Mouse (Mus musculus) brown adipose tissue, adult 24 weeks (tissue): Measurements from ENCODE around the gene Lilr4b. TPM values are rescaled to one million over a fixed set of nuclear protein-coding genes. Genes with fewer than 3 reads are reported as not detected.

Source experiments
- H3K27ac ChIP-seq: fragments of 200-500 bp; replicated peaks from 2 replicates; pipeline ENCODE4 v1.5.1; 2012; ENCODE audit warnings: low read depth, mild to moderate bottlenecking, low read length
- H3K4me1 ChIP-seq: fragments of 200-500 bp; 2 replicates; pipeline ENCODE4 v1.6.1; 2012; ENCODE audit warnings: low read length, mixed read lengths; ENCODE audit not compliant: control insufficient read depth, insufficient read depth, insufficient read length
- H3K4me3 ChIP-seq: fragments of 200-500 bp; 2 replicates; pipeline ENCODE4 v1.5.1; 2012; ENCODE audit warnings: low read depth, mild to moderate bottlenecking, low read length, moderate library complexity; ENCODE audit not compliant: insufficient read depth
- polyA plus RNA-seq: library from polyadenylated mRNA; stranded (reverse); fragments of >200 nt; gene quantifications from 2 replicates; pipeline ENCODE4 v1.2.4, GENCODE M21; 2012; ENCODE audit not compliant: missing spikeins, insufficient read depth, insufficient read length

The Lilr4b gene
- polyA plus RNA-seq, 1 experiment, result 2.3 TPM

DNA sequence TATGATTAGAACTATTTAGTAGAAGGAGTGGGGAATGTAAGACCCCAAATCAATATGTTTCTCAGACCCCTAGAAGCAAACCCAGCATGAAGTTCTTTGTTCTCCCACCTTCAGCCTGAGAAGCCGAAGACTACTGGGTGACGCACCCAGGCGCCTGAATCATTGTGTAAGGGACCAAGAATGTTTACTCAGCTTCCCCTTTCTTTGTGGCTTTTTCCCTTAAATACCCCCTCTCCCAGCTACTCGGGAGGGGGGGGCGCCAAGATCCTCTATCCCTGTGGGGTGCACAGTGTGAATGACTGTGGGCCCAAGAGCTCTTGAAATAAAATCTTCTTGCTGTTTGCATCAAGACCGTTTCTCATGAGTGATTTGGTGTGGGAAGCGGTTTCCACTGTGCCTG, 50.4 kb downstream of the Lilr4b start:
- no peak overlapping the region for H3K4me3 ChIP-seq
- no peaks in the 10 kb centered on the region for H3K4me1 ChIP-seq
- no peak overlapping the region for H3K27ac ChIP-seq

Other genes with a start within 250 kb of the Lilr4b start
- gene Gm49339, start within 50 bp of the Lilr4b start, polyA plus RNA-seq, result 2.9 TPM in 1 of 2 replicates, not detected in the other
- 5.8 and 7.6 TPM in 2 replicates for gene Lilrb4a, start 10.3 kb downstream of the Lilr4b start, polyA plus RNA-seq
- not detected in 2 replicates for gene Fam162b, start 109.9 kb downstream of the Lilr4b start, polyA plus RNA-seq
- gene Gprc6a, start 150.8 kb downstream of the Lilr4b start, polyA plus RNA-seq, result not detected in 2 replicates
- not detected in 2 replicates for gene Rfx6, start 197.1 kb downstream of the Lilr4b start, polyA plus RNA-seq